Mouse (Mus musculus): ENCODE measurements at regions not wholly inside any gene's neighbourhood (a gene's known extent, or its start where the extent isn't known, plus 50 kb on each side); places are given as distances from the start of the nearest gene placed in this dataset.
A peak's percentile ranks its signal among the peaks of the same experiment; 100 is the strongest.

- peaks cover 40% of the 10 kb centered on the region for H3K4me1 ChIP-seq
- H3K4me3 ChIP-seq = no peak overlapping the region
- H3K36me3 ChIP-seq (replicated peaks) = no peaks in the 10 kb centered on the region
- peaks cover 16% of the 10 kb centered on the region; the same call in 1 of the 2 replicates for H3K27me3 ChIP-seq (replicated peaks; ENCODE audit: low read depth, poor library complexity, severe bottlenecking)
- WGBS = 77% methylated on average over 4 of the region's 4 CpGs
- H3K27ac ChIP-seq (replicated peaks) = no peak overlapping the region
- H3K9me3 ChIP-seq = no peaks in the 10 kb centered on the region
- DNase-seq (ENCODE audit: low spot score) = no peak
These were observed 118.4 kb downstream of the Matn1 start for GRCm38 (mm10) chr4:131062592-131062991.

GRCm38 (mm10) chr4:131066186-131066939 is 122.2 kb downstream of the Matn1 start:
- WGBS = 67% methylated on average over 8 of the region's 8 CpGs
- Histone ChIP-seq H3K4me3 (no peak overlapping the region), H3K36me3 (replicated peaks) (no peaks in the 10 kb centered on the region), H3K27ac (replicated peaks) (peak overlapping the region; percentile 59), H3K27me3 (replicated peaks; ENCODE audit: low read depth, poor library complexity, severe bottlenecking) (peaks cover 16% of the 10 kb centered on the region; the same call in 1 of the 2 replicates), H3K9me3 (no peaks in the 10 kb centered on the region), H3K4me1 (peaks cover 23% of the 10 kb centered on the region)
- DNase-seq (ENCODE audit: low spot score) = peak; percentile 20

GRCm38 (mm10) chr4:131070566-131070965 is 126.4 kb downstream of the Matn1 start:
- no peak for DNase-seq (ENCODE audit: low spot score)
- H3K9me3 ChIP-seq = no peaks in the 10 kb centered on the region
- H3K4me3 ChIP-seq = no peak overlapping the region
- no peaks in the 10 kb centered on the region for H3K27me3 ChIP-seq (replicated peaks; ENCODE audit: low read depth, poor library complexity, severe bottlenecking)
- peaks cover 32% of the 10 kb centered on the region for H3K4me1 ChIP-seq
- no peaks in the 10 kb centered on the region for H3K36me3 ChIP-seq (replicated peaks)
- no peak overlapping the region for H3K27ac ChIP-seq (replicated peaks)

GRCm38 (mm10) chr4:131072623-131073022 is 128.4 kb downstream of the Matn1 start:
- WGBS = 91% methylated on average over 2 of the region's 2 CpGs
- DNase-seq (ENCODE audit: low spot score) = no peak
- H3K4me1 ChIP-seq = peaks cover 16% of the 10 kb centered on the region
- H3K36me3 ChIP-seq (replicated peaks) = no peaks in the 10 kb centered on the region
- H3K27ac ChIP-seq (replicated peaks) = no peak overlapping the region
- no peaks in the 10 kb centered on the region for H3K9me3 ChIP-seq
- H3K27me3 ChIP-seq (replicated peaks; ENCODE audit: low read depth, poor library complexity, severe bottlenecking) = peaks cover 10% of the 10 kb centered on the region; the same call in 1 of the 2 replicates
- no peak overlapping the region for H3K4me3 ChIP-seq

- WGBS = 32% methylated on average over 8 of the region's 8 CpGs
- H3K27ac ChIP-seq (replicated peaks) = no peak overlapping the region
These were observed 129.2 kb downstream of the Matn1 start for GRCm38 (mm10) chr4:131073420-131073819.

GRCm38 (mm10) chr4:131075326-131075932 is 131.2 kb downstream of the Matn1 start:
- no peak overlapping the region for H3K4me3 ChIP-seq
- no peak overlapping the region for H3K27ac ChIP-seq (replicated peaks)
- peaks cover 25% of the 10 kb centered on the region for H3K4me1 ChIP-seq
- no peak for DNase-seq (ENCODE audit: low spot score)
- H3K27me3 ChIP-seq (replicated peaks; ENCODE audit: low read depth, poor library complexity, severe bottlenecking) = peaks cover 21% of the 10 kb centered on the region; the same call in 1 of the 2 replicates
- WGBS = 73% methylated on average over 8 of the region's 8 CpGs
- no peaks in the 10 kb centered on the region for H3K9me3 ChIP-seq
- H3K36me3 ChIP-seq (replicated peaks) = no peaks in the 10 kb centered on the region

More at GRCm38 (mm10) chr4:131073420-131073819, 129.2 kb downstream of the Matn1 start:
- Histone ChIP-seq H3K4me1 (peaks cover 16% of the 10 kb centered on the region), H3K36me3 (replicated peaks) (no peaks in the 10 kb centered on the region), H3K4me3 (no peak overlapping the region), H3K27me3 (replicated peaks; ENCODE audit: low read depth, poor library complexity, severe bottlenecking) (peaks cover 18% of the 10 kb centered on the region; the same call in 1 of the 2 replicates), H3K9me3 (no peaks in the 10 kb centered on the region)
- no peak for DNase-seq (ENCODE audit: low spot score)

- H3K4me1 ChIP-seq = peaks cover 28% of the 10 kb centered on the region
- no peaks in the 10 kb centered on the region for H3K9me3 ChIP-seq
- DNase-seq (ENCODE audit: low spot score) = no peak
- 53% methylated on average over 3 of the region's 3 CpGs for WGBS
- no peak overlapping the region for H3K4me3 ChIP-seq
- H3K27me3 ChIP-seq (replicated peaks; ENCODE audit: low read depth, poor library complexity, severe bottlenecking) = peaks cover 21% of the 10 kb centered on the region; the same call in 1 of the 2 replicates
- H3K36me3 ChIP-seq (replicated peaks) = no peaks in the 10 kb centered on the region
- no peak overlapping the region for H3K27ac ChIP-seq (replicated peaks)
These were observed 132.4 kb downstream of the Matn1 start for GRCm38 (mm10) chr4:131076628-131077027.

GRCm38 (mm10) chr4:131080113-131080512 is 135.9 kb downstream of the Matn1 start:
- H3K4me1 ChIP-seq = peaks cover 16% of the 10 kb centered on the region
- no peaks in the 10 kb centered on the region for H3K9me3 ChIP-seq
- H3K27me3 ChIP-seq (replicated peaks; ENCODE audit: low read depth, poor library complexity, severe bottlenecking) = peaks cover 21% of the 10 kb centered on the region; the same call in 1 of the 2 replicates
- H3K36me3 ChIP-seq (replicated peaks) = no peaks in the 10 kb centered on the region
- peak overlapping the region; percentile 44; the same call in 1 of the 2 replicates for H3K27ac ChIP-seq (replicated peaks)
- WGBS = 16% methylated on average over 1 of the region's 1 CpGs
- DNase-seq (ENCODE audit: low spot score) = no peak
- no peak overlapping the region for H3K4me3 ChIP-seq

- Histone ChIP-seq H3K4me1 (peaks cover 12% of the 10 kb centered on the region), H3K9me3 (no peaks in the 10 kb centered on the region), H3K27me3 (replicated peaks; ENCODE audit: low read depth, poor library complexity, severe bottlenecking) (0 out of 2 replicates have a peak, but pooled peaks cover 3% of the 10 kb centered on the region), H3K36me3 (replicated peaks) (no peaks in the 10 kb centered on the region), H3K4me3 (no peak overlapping the region), H3K27ac (replicated peaks) (no peak overlapping the region)
- no peak for DNase-seq (ENCODE audit: low spot score)
- 82% methylated on average over 3 of the region's 3 CpGs for WGBS
These were observed 139.2 kb downstream of the Matn1 start for GRCm38 (mm10) chr4:131083405-131083804.

- 51% methylated on average over 6 of the region's 6 CpGs for WGBS
- no peak overlapping the region for H3K4me3 ChIP-seq
- DNase-seq (ENCODE audit: low spot score) = no peak
- H3K9me3 ChIP-seq = no peaks in the 10 kb centered on the region
- H3K4me1 ChIP-seq = peaks cover 20% of the 10 kb centered on the region
- no peaks in the 10 kb centered on the region for H3K36me3 ChIP-seq (replicated peaks)
- H3K27me3 ChIP-seq (replicated peaks; ENCODE audit: low read depth, poor library complexity, severe bottlenecking) = 0 out of 2 replicates have a peak, but pooled peaks cover 9% of the 10 kb centered on the region
- H3K27ac ChIP-seq (replicated peaks) = no peak overlapping the region
These were observed 153.2 kb downstream of the Matn1 start for GRCm38 (mm10) chr4:131097421-131097820.

GRCm38 (mm10) chr4:131100093-131100795 is 156.1 kb downstream of the Matn1 start:
- peaks cover 16% of the 10 kb centered on the region for H3K4me1 ChIP-seq
- no peak overlapping the region for H3K27ac ChIP-seq (replicated peaks)
- peak; percentile 41 for DNase-seq (ENCODE audit: low spot score)
- 0 out of 2 replicates have a peak, but pooled peaks cover 9% of the 10 kb centered on the region for H3K27me3 ChIP-seq (replicated peaks; ENCODE audit: low read depth, poor library complexity, severe bottlenecking)
- H3K4me3 ChIP-seq = peak overlapping the region; percentile 43
- H3K36me3 ChIP-seq (replicated peaks) = no peaks in the 10 kb centered on the region
- 48% methylated on average over 10 of the region's 10 CpGs for WGBS
- no peaks in the 10 kb centered on the region for H3K9me3 ChIP-seq

- no peaks in the 10 kb centered on the region for H3K9me3 ChIP-seq
- DNase-seq (ENCODE audit: low spot score) = no peak
- no peak overlapping the region for H3K27ac ChIP-seq (replicated peaks)
- H3K4me1 ChIP-seq = peaks cover 16% of the 10 kb centered on the region
- WGBS = 9% methylated on average over 13 of the region's 13 CpGs
- no peaks in the 10 kb centered on the region for H3K36me3 ChIP-seq (replicated peaks)
- H3K27me3 ChIP-seq (replicated peaks; ENCODE audit: low read depth, poor library complexity, severe bottlenecking) = 0 out of 2 replicates have a peak, but pooled peaks cover 9% of the 10 kb centered on the region
- H3K4me3 ChIP-seq = peak overlapping the region; percentile 43
These were observed 156.6 kb downstream of the Matn1 start for GRCm38 (mm10) chr4:131100796-131101156.
